Mouse (Mus musculus) lung, postnatal 0 days (tissue): Measurements from ENCODE around the gene Brap.
A peak's percentile ranks its signal among the peaks of the same experiment; 100 is the strongest.

Source experiments
- CTCF ChIP-seq: IDR thresholded peaks from 2 replicates; pipeline ENCODE4 v1.5.1; 2016; ENCODE audit warnings: antibody characterized with exemption, mild to moderate bottlenecking
- EP300 ChIP-seq: IDR thresholded peaks from 2 replicates; pipeline ENCODE4 v1.6.1; 2016; ENCODE audit warnings: antibody characterized with exemption, mild to moderate bottlenecking, control low read depth

- TF ChIP-seq CTCF (peak; percentile 64), EP300 (no peak)
Observed at GRCm38 (mm10) chr5:121670412-121670811, 10.0 kb downstream of the Brap start.
